Mouse (Mus musculus): Measurements from ENCODE around the gene Mapk10. TPM values are rescaled to one million over a fixed set of nuclear protein-coding genes. Genes with fewer than 3 reads are reported as not detected.

The Mapk10 gene
- polyA plus RNA-seq, 1 experiment from 2014 or later, result 2.2 TPM

GRCm38 (mm10) chr5:102859749-102860148, 351.4 kb downstream of the Mapk10 start:
- Histone ChIP-seq H3K27ac (replicated peaks) (no peak overlapping the region), H3K4me1 (replicated peaks; ENCODE audit: control insufficient read depth, insufficient read depth) (no peaks in the 10 kb centered on the region), H3K9me3 (ENCODE audit: control insufficient read depth, low read length) (no peaks in the 10 kb centered on the region), H3K27me3 (ENCODE audit: control insufficient read depth, insufficient read depth, low read length) (no peaks in the 10 kb centered on the region), H3K36me3 (ENCODE audit: control insufficient read depth, insufficient read depth, low read length) (no peaks in the 10 kb centered on the region), H3K4me2 (replicated peaks; ENCODE audit: low read depth) (no peak overlapping the region), H3K4me3 (ENCODE audit: low read depth, low read length) (no peak overlapping the region), H3K9ac (ENCODE audit: low read length) (no peak overlapping the region)
- TF ChIP-seq CTCF (IDR thresholded peaks at IDR 0.05; ENCODE audit: low read depth) (no peak), EP300 (optimal IDR thresholded peaks at IDR 0.05) (no peak)
- no peak for DNase-seq (ENCODE audit: low spot score)
- WGBS, result 68% methylated on average over 11 of the region's 11 CpGs
- ATAC-seq (ENCODE audit: low FRiP score, low TSS enrichment), result no peak

- Histone ChIP-seq H3K4me2 (replicated peaks; ENCODE audit: low read depth) (no peak overlapping the region), H3K36me3 (ENCODE audit: control insufficient read depth, insufficient read depth, low read length) (no peaks in the 10 kb centered on the region), H3K4me3 (ENCODE audit: low read depth, low read length) (no peak overlapping the region), H3K27ac (replicated peaks) (no peak overlapping the region), H3K9ac (ENCODE audit: low read length) (no peak overlapping the region), H3K4me1 (replicated peaks; ENCODE audit: control insufficient read depth, insufficient read depth) (no peaks in the 10 kb centered on the region), H3K27me3 (ENCODE audit: control insufficient read depth, insufficient read depth, low read length) (no peaks in the 10 kb centered on the region), H3K9me3 (ENCODE audit: control insufficient read depth, low read length) (no peaks in the 10 kb centered on the region)
- ATAC-seq (ENCODE audit: low FRiP score, low TSS enrichment) (no peak), DNase-seq (ENCODE audit: low spot score) (no peak)
- no peak for TF ChIP-seq CTCF (IDR thresholded peaks at IDR 0.05; ENCODE audit: low read depth)
- TF ChIP-seq EP300 (optimal IDR thresholded peaks at IDR 0.05), result no peak
Measured at GRCm38 (mm10) chr5:102858047-102858446, 353.1 kb downstream of the Mapk10 start.

Other genes starting within 250 kb of the Mapk10 start
- gene Ptpn13, start 213.9 kb upstream of the Mapk10 start, polyA plus RNA-seq (2015; fragmentation: Nextera tagmentation; extraction: Ambion mirVana), result 7.6 and 7.8 TPM in 2 replicates

Data from stomach, postnatal 0 days (tissue).